7 mouse cellular contexts compared by ENCODE assay signal in genomic region chr4:70105776-70106175, GRCm38 (mm10).
"Had no signal": no experiment of that assay in that cellular context is flagged by ENCODE, and none has a peak within 500 bp of the region (broad histone marks: within the 10 kb centered on the region; RNA-seq: fewer than 3 reads in every experiment).

No protein-coding gene starts in this region.

- DNase-seq: lung, adult 2 months; lung, postnatal 14 days; lung, postnatal 36 days; right cerebral cortex, postnatal 14 days; thymus, adult 2 months; thymus, postnatal 25 days; thymus, postnatal 4 days had no signal
